Mouse (Mus musculus): ENCODE measurements around the gene Fndc3b. TPM values are rescaled to one million over a fixed set of nuclear protein-coding genes. Genes with fewer than 3 reads are reported as not detected.
A peak's percentile ranks its signal among the peaks of the same experiment; 100 is the strongest.

The Fndc3b gene
- polyA plus RNA-seq, 1 experiment from 2014 or later, result 14.9 TPM

GRCm38 (mm10) chr3:27529221-27530051, 181.7 kb downstream of the Fndc3b start:
- Histone ChIP-seq H3K4me3 (ENCODE audit: low read depth, low read length) (no peak overlapping the region), H3K4me2 (ENCODE audit: low read depth, low read length) (no peak overlapping the region), H3K36me3 (replicated peaks; ENCODE audit: insufficient read depth, low read length) (peaks cover 31% of the 10 kb centered on the region), H3K27me3 (ENCODE audit: insufficient read depth, low read length) (no peaks in the 10 kb centered on the region), H3K9me3 (ENCODE audit: low read length) (no peaks in the 10 kb centered on the region), H3K27ac (ENCODE audit: low read depth) (no peak overlapping the region), H3K4me1 (ENCODE audit: insufficient read depth) (no peaks in the 10 kb centered on the region), H3K9ac (replicated peaks) (no peak overlapping the region)
- DNase-seq (no peak), ATAC-seq (no peak)
- WGBS (ENCODE audit: insufficient replicate concordance), result 75% methylated on average over 14 of the region's 14 CpGs
- TF ChIP-seq CTCF (IDR thresholded peaks at IDR 0.05; ENCODE audit: low read depth) (no peak), EP300 (IDR thresholded peaks at IDR 0.05; ENCODE audit: low read depth) (no peak)

- DNase-seq, result no peak
- Histone ChIP-seq H3K27ac (ENCODE audit: low read depth) (no peak overlapping the region), H3K4me3 (ENCODE audit: low read depth, low read length) (no peak overlapping the region), H3K9ac (replicated peaks) (no peak overlapping the region), H3K9me3 (ENCODE audit: low read length) (no peaks in the 10 kb centered on the region), H3K4me2 (ENCODE audit: low read depth, low read length) (no peak overlapping the region), H3K4me1 (ENCODE audit: insufficient read depth) (no peaks in the 10 kb centered on the region), H3K27me3 (ENCODE audit: insufficient read depth, low read length) (no peaks in the 10 kb centered on the region), H3K36me3 (replicated peaks; ENCODE audit: insufficient read depth, low read length) (peaks cover 35% of the 10 kb centered on the region)
- no peak for ATAC-seq
- WGBS (ENCODE audit: insufficient replicate concordance), result 78% methylated on average over 3 of the region's 3 CpGs
- TF ChIP-seq EP300 (IDR thresholded peaks at IDR 0.05; ENCODE audit: low read depth) (no peak), CTCF (IDR thresholded peaks at IDR 0.05; ENCODE audit: low read depth) (no peak)
These were observed 184.1 kb downstream of the Fndc3b start for GRCm38 (mm10) chr3:27526991-27527390.

GRCm38 (mm10) chr3:27523176-27523936, 187.8 kb downstream of the Fndc3b start:
- DNase-seq, result no peak
- Histone ChIP-seq H3K27ac (ENCODE audit: low read depth) (no peak overlapping the region), H3K36me3 (replicated peaks; ENCODE audit: insufficient read depth, low read length) (peaks cover 25% of the 10 kb centered on the region), H3K9me3 (ENCODE audit: low read length) (no peaks in the 10 kb centered on the region), H3K4me1 (ENCODE audit: insufficient read depth) (no peaks in the 10 kb centered on the region), H3K27me3 (ENCODE audit: insufficient read depth, low read length) (no peaks in the 10 kb centered on the region), H3K4me2 (ENCODE audit: low read depth, low read length) (no peak overlapping the region), H3K9ac (replicated peaks) (no peak overlapping the region), H3K4me3 (ENCODE audit: low read depth, low read length) (no peak overlapping the region)
- TF ChIP-seq EP300 (IDR thresholded peaks at IDR 0.05; ENCODE audit: low read depth) (no peak), CTCF (IDR thresholded peaks at IDR 0.05; ENCODE audit: low read depth) (no peak)
- ATAC-seq, result no peak
- WGBS (ENCODE audit: insufficient replicate concordance), result 81% methylated on average over 12 of the region's 12 CpGs

GRCm38 (mm10) chr3:27520391-27520790, 190.7 kb downstream of the Fndc3b start:
- WGBS (ENCODE audit: insufficient replicate concordance), result 65% methylated on average over 6 of the region's 6 CpGs
- Histone ChIP-seq H3K36me3 (replicated peaks; ENCODE audit: insufficient read depth, low read length) (peaks cover 22% of the 10 kb centered on the region), H3K4me3 (ENCODE audit: low read depth, low read length) (no peak overlapping the region), H3K27ac (ENCODE audit: low read depth) (no peak overlapping the region), H3K4me1 (ENCODE audit: insufficient read depth) (no peaks in the 10 kb centered on the region), H3K4me2 (ENCODE audit: low read depth, low read length) (no peak overlapping the region), H3K9me3 (ENCODE audit: low read length) (no peaks in the 10 kb centered on the region), H3K9ac (replicated peaks) (no peak overlapping the region), H3K27me3 (ENCODE audit: insufficient read depth, low read length) (no peaks in the 10 kb centered on the region)
- ATAC-seq (no peak), DNase-seq (no peak)
- TF ChIP-seq CTCF (IDR thresholded peaks at IDR 0.05; ENCODE audit: low read depth) (no peak), EP300 (IDR thresholded peaks at IDR 0.05; ENCODE audit: low read depth) (no peak)

GRCm38 (mm10) chr3:27519481-27519880, 191.6 kb downstream of the Fndc3b start:
- no peak overlapping the region for H3K27ac ChIP-seq (ENCODE audit: low read depth)
- no peak overlapping the region for H3K9ac ChIP-seq (replicated peaks)
- H3K4me1 ChIP-seq (ENCODE audit: insufficient read depth), result no peaks in the 10 kb centered on the region
- no peak for ATAC-seq
- peaks cover 20% of the 10 kb centered on the region for H3K36me3 ChIP-seq (replicated peaks; ENCODE audit: insufficient read depth, low read length)
- no peak overlapping the region for H3K4me3 ChIP-seq (ENCODE audit: low read depth, low read length)
- H3K9me3 ChIP-seq (ENCODE audit: low read length), result no peaks in the 10 kb centered on the region
- H3K4me2 ChIP-seq (ENCODE audit: low read depth, low read length), result no peak overlapping the region
- no peaks in the 10 kb centered on the region for H3K27me3 ChIP-seq (ENCODE audit: insufficient read depth, low read length)
- TF ChIP-seq CTCF (IDR thresholded peaks at IDR 0.05; ENCODE audit: low read depth), result no peak
- TF ChIP-seq EP300 (IDR thresholded peaks at IDR 0.05; ENCODE audit: low read depth), result no peak
- DNase-seq, result no peak
- WGBS (ENCODE audit: insufficient replicate concordance), result 70% methylated on average over 6 of the region's 6 CpGs

DNA sequence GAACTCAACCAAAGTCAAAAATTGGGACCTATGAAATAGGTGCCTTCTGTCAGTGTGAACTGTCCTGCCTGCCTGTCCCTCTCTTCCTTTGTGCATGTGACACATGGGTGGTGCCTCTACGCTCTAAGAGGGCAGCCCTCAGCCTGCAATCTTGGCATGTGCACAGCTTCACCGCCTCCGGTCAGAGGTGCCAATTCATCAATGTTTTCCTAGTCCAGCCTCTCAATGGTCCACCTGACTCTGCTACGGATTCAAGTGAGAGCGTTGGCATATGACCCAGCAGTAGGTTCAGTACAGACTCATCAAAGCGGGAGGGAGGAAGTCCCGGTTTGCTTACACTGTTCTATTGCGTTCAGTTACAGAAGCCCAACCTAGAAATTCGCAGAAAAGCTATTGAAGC, 192.2 kb downstream of the Fndc3b start:
- WGBS (ENCODE audit: insufficient replicate concordance), result 74% methylated on average over 9 of the region's 9 CpGs
- H3K36me3 ChIP-seq (replicated peaks; ENCODE audit: insufficient read depth, low read length), result peaks cover 18% of the 10 kb centered on the region
- no peak overlapping the region for H3K9ac ChIP-seq (replicated peaks)
- H3K4me3 ChIP-seq (ENCODE audit: low read depth, low read length), result no peak overlapping the region
- DNase-seq, result no peak
- H3K27ac ChIP-seq (ENCODE audit: low read depth), result no peak overlapping the region
- no peaks in the 10 kb centered on the region for H3K4me1 ChIP-seq (ENCODE audit: insufficient read depth)
- no peak overlapping the region for H3K4me2 ChIP-seq (ENCODE audit: low read depth, low read length)
- TF ChIP-seq CTCF (IDR thresholded peaks at IDR 0.05; ENCODE audit: low read depth) (no peak), EP300 (IDR thresholded peaks at IDR 0.05; ENCODE audit: low read depth) (no peak)
- H3K9me3 ChIP-seq (ENCODE audit: low read length), result no peaks in the 10 kb centered on the region
- no peaks in the 10 kb centered on the region for H3K27me3 ChIP-seq (ENCODE audit: insufficient read depth, low read length)
- ATAC-seq, result peak; percentile 61

Measured in liver, postnatal 0 days (tissue).